Mouse (Mus musculus) lung, adult 2 months (tissue): ENCODE results near the gene Usp8.

Source experiments
- CTCF ChIP-seq: fragments of 200-500 bp; IDR thresholded peaks from 2 replicates; pipeline ENCODE4 v1.5.1; 2011; ENCODE audit warnings: mild to moderate bottlenecking, low read length, control low read depth; ENCODE audit not compliant: insufficient read depth
- POLR2A ChIP-seq: fragments of 200-500 bp; IDR thresholded peaks from 2 replicates; pipeline ENCODE4 v1.6.1; 2011; ENCODE audit warnings: low read depth, mild to moderate bottlenecking, control low read depth, low read length, borderline replicate concordance; ENCODE audit errors: extremely low read depth

- TF ChIP-seq CTCF (no peak), POLR2A (no peak)
Measured at GRCm38 (mm10) chr2:126798455-126798854, 91.3 kb downstream of the Usp8 start.
